Mouse (Mus musculus) heart, adult 18-20 months (tissue): ENCODE data around the gene Olfr418. TPM values are rescaled to one million over a fixed set of nuclear protein-coding genes. Genes with fewer than 3 reads are reported as not detected.
"Not testable (repeated sequence)": the region's sequence is repeated elsewhere in the genome, so short reads cannot be mapped to it uniquely, and the experiment has no call there.

Experiments used
- DNase-seq, 2 experiments: peaks; one replicate each; pipeline ENCODE4 v3.0.0; 2021 to 2022; ENCODE audit warnings: mixed read lengths in 1 of 2
- long read RNA-seq, 2 experiments: library from polyadenylated mRNA; stranded (forward); transcript quantifications; one replicate each; pipeline ENCODE4 v2.0.0; 2021
- total RNA-seq, 2 experiments: library from RNA; stranded (reverse); gene quantifications; 2 replicates each; pipeline ENCODE4 v1.2.3; 2021

The Olfr418 gene
- total RNA-seq: not detected
- long read RNA-seq, experiment 1: 0 reads
- long read RNA-seq, experiment 2: 0 reads

GRCm38 (mm10) chr1:173265701-173266100 is at the start of gene Olfr418:
Gene Olfr418, plus strand, starts transcription at chr1:173266001.
- no peak for DNase-seq

- DNase-seq: no peak
These were observed 49.3 kb upstream of the Olfr418 start for GRCm38 (mm10) chr1:173216481-173216880.

GRCm38 (mm10) chr1:173227081-173227480 is 38.7 kb upstream of the Olfr418 start, which contains the start of gene Fcer1a:
Gene Fcer1a, minus strand, starts transcription at chr1:173227214.
- DNase-seq: no peak

- not testable (repeated sequence) for DNase-seq
These were observed 28.8 kb upstream of the Olfr418 start for GRCm38 (mm10) chr1:173237004-173237403.

GRCm38 (mm10) chr1:173249888-173250287 is 15.9 kb upstream of the Olfr418 start:
- DNase-seq: no peak

- no peak for DNase-seq
These were observed 11.9 kb downstream of the Olfr418 start, which contains the start of gene Mptx2 for GRCm38 (mm10) chr1:173277677-173278076. Gene Mptx2, minus strand, starts transcription at chr1:173277777.

GRCm38 (mm10) chr1:173302795-173303194 is 37.0 kb downstream of the Olfr418 start:
- not testable (repeated sequence) for DNase-seq

GRCm38 (mm10) chr1:173313535-173314050 is 47.8 kb downstream of the Olfr418 start:
- not testable (repeated sequence) for DNase-seq

- DNase-seq: no peak
These were observed 49.9 kb downstream of the Olfr418 start for GRCm38 (mm10) chr1:173315725-173316124.

- no peak for DNase-seq
These were observed 52.2 kb downstream of the Olfr418 start for GRCm38 (mm10) chr1:173317925-173318477.

- no peak for DNase-seq
These were observed 55.9 kb downstream of the Olfr418 start for GRCm38 (mm10) chr1:173321593-173322248.

- no peak for DNase-seq
These were observed 56.4 kb downstream of the Olfr418 start for GRCm38 (mm10) chr1:173322249-173322627.

Other genes starting within 250 kb of the Olfr418 start
- gene Olfr1408, start 128.6 kb upstream of the Olfr418 start, total RNA-seq: not detected
- not detected for gene Olfr1406, start 75.4 kb upstream of the Olfr418 start, total RNA-seq
- gene Olfr218, start 68.2 kb upstream of the Olfr418 start, total RNA-seq: not detected
- not detected for gene Olfr1404, start 53.6 kb upstream of the Olfr418 start, total RNA-seq
- not detected for gene Fcer1a, start 38.8 kb upstream of the Olfr418 start, total RNA-seq
- gene Mptx2, start 11.8 kb downstream of the Olfr418 start, total RNA-seq: not detected
- 1 to 10 TPM in 1 of 2 experiments, under 1 TPM in 1; 0.30 to 1.0 TPM for gene Ackr1, start 67.7 kb downstream of the Olfr418 start, total RNA-seq
- 1 to 10 TPM; 1.2 to 1.6 TPM for gene Aim2, start 84.9 kb downstream of the Olfr418 start, total RNA-seq
- gene Cadm3, start 101.7 kb downstream of the Olfr418 start, total RNA-seq: 1 to 10 TPM; 2.1 to 2.3 TPM
- gene Ifi206, start 225.0 kb downstream of the Olfr418 start, total RNA-seq: under 1 TPM; 0.17 to 0.93 TPM